Mouse (Mus musculus) bone marrow, adult 2 months (tissue): ENCODE results near the gene Tarsl2. TPM values are rescaled to one million over a fixed set of nuclear protein-coding genes. Genes with fewer than 3 reads are reported as not detected.

Source experiments
- H3K27ac ChIP-seq: fragments of 200-500 bp; 2 replicates; pipeline ENCODE4 v1.5.1; 2012; ENCODE audit warnings: low read depth, mild to moderate bottlenecking, control low read depth, inconsistent platforms, low read length; ENCODE audit not compliant: control insufficient read depth, poor library complexity, insufficient read depth
- H3K4me1 ChIP-seq: fragments of 200-500 bp; 2 replicates; pipeline ENCODE4 v1.6.1; 2011; ENCODE audit warnings: low read length; ENCODE audit not compliant: control insufficient read depth, insufficient read depth
- H3K4me3 ChIP-seq: fragments of 200-500 bp; replicated peaks from 2 replicates; pipeline ENCODE3; 2011; ENCODE audit warnings: mild to moderate bottlenecking, low read depth, low read length, control low read depth; ENCODE audit not compliant: control insufficient read depth
- CTCF ChIP-seq: fragments of 200-500 bp; IDR thresholded peaks from 2 replicates; pipeline ENCODE4 v1.5.1; 2011; ENCODE audit warnings: low read length, control low read depth; ENCODE audit not compliant: control insufficient read depth, insufficient read depth
- POLR2A ChIP-seq: fragments of 200-500 bp; IDR thresholded peaks from 2 replicates; pipeline ENCODE4 v1.6.1; 2011; ENCODE audit warnings: low read depth, mild to moderate bottlenecking, control low read depth, low read length, borderline replicate concordance; ENCODE audit not compliant: control insufficient read depth
- WGBS: fragments of 180-500 bp; shearing (Covaris S2); methylation state at CpG from one replicate; pipeline ENCODE4 v1.1.7; 2018; 5-methylcytosine and 5-hydroxymethylcytosine counted together
- polyA plus RNA-seq: library from polyadenylated mRNA; stranded (reverse); fragments of >200 nt; gene quantifications from 2 replicates; pipeline ENCODE4 v1.2.4, GENCODE M21; 2011; ENCODE audit warnings: low replicate concordance; ENCODE audit not compliant: missing spikeins, insufficient read depth, insufficient read length

Gene Tarsl2
- polyA plus RNA-seq, 1 experiment: 6.3 TPM

- WGBS: 68% methylated on average over 3 of the region's 3 CpGs
- no peak for TF ChIP-seq POLR2A
- no peak for TF ChIP-seq CTCF
Observed at GRCm38 (mm10) chr7:65623330-65623729, 21.4 kb upstream of the Tarsl2 start.

GRCm38 (mm10) chr7:65625528-65625927 is 19.2 kb upstream of the Tarsl2 start:
- H3K27ac ChIP-seq: no peak overlapping the region
- no peak overlapping the region for H3K4me3 ChIP-seq
- TF ChIP-seq POLR2A: no peak
- TF ChIP-seq CTCF: no peak
- H3K4me1 ChIP-seq: no peaks in the 10 kb centered on the region
- 44% methylated on average over 2 of the region's 2 CpGs for WGBS

More at GRCm38 (mm10) chr7:65623330-65623729, 21.4 kb upstream of the Tarsl2 start:
- no peak overlapping the region for H3K27ac ChIP-seq
- H3K4me3 ChIP-seq: no peak overlapping the region
- H3K4me1 ChIP-seq: no peaks in the 10 kb centered on the region; the same call in 1 of the 2 replicates

DNA sequence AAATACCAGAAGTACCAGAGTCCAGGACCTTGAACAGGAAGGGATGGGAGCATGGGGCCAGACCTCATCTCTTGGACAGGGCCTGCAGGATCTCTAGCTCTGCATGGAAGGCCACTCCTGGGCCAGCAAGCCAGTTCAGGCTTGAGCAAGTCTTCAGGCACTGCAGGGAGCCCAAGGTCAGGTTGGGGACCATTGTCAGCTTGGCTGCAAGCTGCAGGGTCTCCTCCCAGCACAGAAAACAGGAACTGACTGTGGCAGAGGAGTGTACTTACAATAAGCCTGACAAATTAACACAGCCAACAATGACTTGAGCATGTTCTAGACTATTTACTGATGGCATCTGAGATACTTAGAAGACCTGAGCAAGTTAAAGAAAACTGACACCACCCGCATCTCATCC is 14.9 kb upstream of the Tarsl2 start:
- Histone ChIP-seq H3K4me1 (no peaks in the 10 kb centered on the region), H3K27ac (no peak overlapping the region), H3K4me3 (no peak overlapping the region)
- TF ChIP-seq CTCF (no peak), POLR2A (no peak)
- WGBS: 73% methylated on average over 1 of the region's 1 CpGs

DNA sequence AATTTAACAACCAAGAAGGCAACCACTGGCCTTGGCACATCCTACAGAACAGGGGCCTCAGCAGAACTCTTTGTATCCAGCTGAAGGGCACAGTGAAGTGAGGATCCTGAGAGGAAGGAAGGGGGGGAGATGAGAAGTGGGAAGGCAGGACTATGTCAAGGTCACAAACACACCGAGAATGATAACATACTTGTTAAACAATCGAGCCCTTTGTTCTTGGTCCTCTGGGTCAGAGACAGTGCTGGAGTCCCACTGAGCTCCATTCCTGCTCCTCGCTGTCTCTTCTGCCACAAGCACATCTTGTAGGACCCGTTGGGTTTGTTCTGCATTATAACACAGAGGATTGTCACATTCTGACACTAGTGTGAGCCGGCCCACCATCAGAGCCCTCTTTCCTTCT is 14.0 kb upstream of the Tarsl2 start:
- no peak for TF ChIP-seq POLR2A
- TF ChIP-seq CTCF: no peak
- 77% methylated on average over 5 of the region's 5 CpGs for WGBS

DNA sequence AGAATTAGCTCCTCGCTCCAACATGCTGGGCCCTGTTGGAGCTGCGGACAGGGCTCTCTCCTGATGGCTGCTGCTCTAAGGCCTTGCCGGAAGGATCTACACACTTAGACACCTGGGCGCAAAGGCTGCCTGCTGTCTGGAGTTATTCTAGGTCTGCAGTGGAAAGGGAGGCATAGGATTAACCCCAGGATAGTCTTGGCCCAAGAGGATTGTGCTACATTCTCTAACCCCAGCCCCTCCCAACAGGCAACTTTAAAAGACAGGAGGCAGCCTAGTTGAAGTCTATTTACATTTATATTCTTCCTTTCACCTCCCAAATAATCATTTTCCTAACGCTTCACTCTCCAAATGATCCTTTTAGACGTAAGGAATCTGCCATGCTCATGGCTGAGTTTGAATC is 8.9 kb upstream of the Tarsl2 start:
- WGBS: 91% methylated on average over 6 of the region's 6 CpGs
- Histone ChIP-seq H3K4me3 (no peak overlapping the region), H3K4me1 (no peaks in the 10 kb centered on the region; the same call in 1 of the 2 replicates), H3K27ac (no peak overlapping the region)
- TF ChIP-seq CTCF (no peak), POLR2A (no peak)

More for the DNA sequence above, 14.0 kb upstream of the Tarsl2 start:
- Histone ChIP-seq H3K4me1 (no peaks in the 10 kb centered on the region), H3K4me3 (no peak overlapping the region), H3K27ac (no peak overlapping the region)

GRCm38 (mm10) chr7:65636356-65636880 is 8.3 kb upstream of the Tarsl2 start:
- no peaks in the 10 kb centered on the region; the same call in 1 of the 2 replicates for H3K4me1 ChIP-seq
- no peak overlapping the region for H3K4me3 ChIP-seq
- TF ChIP-seq POLR2A (no peak), CTCF (no peak)
- 66% methylated on average over 7 of the region's 7 CpGs for WGBS
- no peak overlapping the region for H3K27ac ChIP-seq

DNA sequence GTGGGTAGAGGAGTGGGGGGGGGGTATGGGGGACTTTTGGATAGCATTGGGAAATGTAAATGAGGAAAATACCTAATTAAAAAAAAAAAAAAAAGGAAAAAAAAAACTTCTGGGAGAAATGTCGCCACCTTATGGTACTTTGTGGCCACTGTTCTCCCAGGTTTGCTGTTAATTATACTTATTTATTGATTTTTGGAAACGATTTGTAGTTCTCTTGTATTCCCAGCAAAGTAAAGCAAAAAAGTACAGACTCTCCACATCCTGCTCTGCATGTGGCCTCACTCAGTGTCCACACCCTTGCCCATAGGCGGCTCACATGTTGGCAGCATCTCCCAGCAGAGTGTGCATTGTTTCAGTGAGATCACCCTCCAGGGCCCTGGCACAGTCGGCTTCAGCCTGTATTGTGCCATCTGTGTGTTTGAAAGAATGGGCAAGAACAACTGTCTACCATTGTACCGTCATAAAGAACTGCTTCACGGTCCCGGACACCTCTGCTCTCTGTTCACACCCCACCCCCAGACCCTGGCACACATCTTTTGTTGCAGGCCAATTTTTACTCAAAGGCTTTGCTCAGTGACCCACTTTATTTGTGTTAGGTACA is 6.4 kb upstream of the Tarsl2 start:
- peaks cover 2% of the 10 kb centered on the region; the same call in 1 of the 2 replicates for H3K4me1 ChIP-seq
- TF ChIP-seq POLR2A: no peak
- TF ChIP-seq CTCF: no peak
- no peak overlapping the region for H3K4me3 ChIP-seq
- WGBS: 73% methylated on average over 7 of the region's 7 CpGs
- H3K27ac ChIP-seq: no peak overlapping the region

DNA sequence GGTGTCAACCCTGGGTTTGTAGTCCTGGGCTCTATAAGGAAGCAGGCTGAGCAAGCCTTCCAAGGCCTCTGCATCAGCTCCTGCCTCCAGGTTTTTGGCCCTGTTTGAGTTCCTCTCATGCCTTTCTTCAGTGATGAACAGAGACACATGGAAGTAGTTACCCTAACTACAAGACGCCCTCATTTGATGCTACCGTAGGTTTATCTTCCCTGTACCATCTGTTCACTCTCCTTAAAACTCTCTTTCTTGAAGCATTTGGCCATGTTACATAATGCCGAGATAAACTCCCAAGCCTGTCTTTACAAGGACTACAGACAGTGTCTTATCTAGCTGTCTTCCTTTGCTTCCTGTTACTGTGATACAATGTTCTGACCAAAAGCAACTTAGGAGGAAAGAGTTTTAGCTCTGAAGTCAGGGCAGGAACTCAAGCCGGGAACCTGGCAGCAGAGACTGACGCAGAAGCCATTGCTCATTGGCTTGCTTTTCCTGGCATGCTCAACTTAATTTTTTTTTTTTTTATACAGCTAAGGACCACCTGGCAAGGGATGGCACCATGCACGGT is 4.8 kb upstream of the Tarsl2 start:
- Histone ChIP-seq H3K4me3 (no peak overlapping the region), H3K27ac (peak overlapping the region; percentile 68), H3K4me1 (peaks cover 4% of the 10 kb centered on the region)
- 46% methylated on average over 6 of the region's 6 CpGs for WGBS
- TF ChIP-seq CTCF (no peak), POLR2A (no peak)
